Mouse (Mus musculus): ENCODE measurements around the gene Gna14. TPM values are rescaled to one million over a fixed set of nuclear protein-coding genes. Genes with fewer than 3 reads are reported as not detected.

Gene Gna14
- polyA plus RNA-seq, 1 experiment from 2014 or later: 4.8 TPM

DNA sequence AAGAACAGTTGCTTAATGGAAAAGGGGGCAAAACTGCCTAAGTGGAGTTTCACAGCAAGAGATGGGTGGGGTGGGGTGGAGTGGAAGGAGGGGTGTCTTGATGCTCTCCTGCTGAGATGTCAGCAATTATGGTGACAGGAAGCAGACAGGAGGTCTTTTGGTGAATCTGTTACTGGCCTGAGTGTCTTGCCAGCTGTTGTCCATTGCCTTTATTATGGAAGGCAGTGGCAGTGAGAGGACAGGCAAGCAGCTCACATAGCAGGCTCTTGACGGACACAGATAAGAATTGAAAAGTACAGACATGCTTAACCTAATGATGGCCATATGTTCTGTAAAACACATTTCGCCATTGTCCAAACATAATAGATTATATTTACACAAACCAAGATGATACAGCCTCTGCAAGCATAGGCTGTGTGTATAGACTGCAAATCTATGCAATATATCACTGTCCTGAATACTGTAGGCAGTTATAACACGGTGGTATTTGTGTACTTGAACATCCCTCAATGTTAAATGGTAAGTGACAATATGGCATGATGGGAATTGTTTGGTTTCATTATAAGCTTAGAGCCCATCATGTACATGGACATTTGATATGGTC, 92.8 kb downstream of the Gna14 start:
- no peaks in the 10 kb centered on the region for H3K36me3 ChIP-seq (ENCODE audit: control insufficient read depth, insufficient read depth)
- H3K4me1 ChIP-seq (replicated peaks; ENCODE audit: control insufficient read depth, insufficient read depth, low read length): no peaks in the 10 kb centered on the region
- no peaks in the 10 kb centered on the region for H3K27me3 ChIP-seq (replicated peaks; ENCODE audit: control insufficient read depth, insufficient read depth, low read length)
- no peaks in the 10 kb centered on the region for H3K9me3 ChIP-seq (ENCODE audit: control insufficient read depth)
- H3K4me3 ChIP-seq (ENCODE audit: low read depth, low read length): no peak overlapping the region
- H3K27ac ChIP-seq (ENCODE audit: low read depth, low read length): no peak overlapping the region
- ATAC-seq: no peak
- H3K4me2 ChIP-seq (replicated peaks; ENCODE audit: low read depth): no peak overlapping the region
- no peak for TF ChIP-seq CTCF (IDR thresholded peaks at IDR 0.05; ENCODE audit: low read depth)
- H3K9ac ChIP-seq (ENCODE audit: low read depth, low read length): no peak overlapping the region
- 52% methylated on average over 3 of the region's 3 CpGs for WGBS

DNA sequence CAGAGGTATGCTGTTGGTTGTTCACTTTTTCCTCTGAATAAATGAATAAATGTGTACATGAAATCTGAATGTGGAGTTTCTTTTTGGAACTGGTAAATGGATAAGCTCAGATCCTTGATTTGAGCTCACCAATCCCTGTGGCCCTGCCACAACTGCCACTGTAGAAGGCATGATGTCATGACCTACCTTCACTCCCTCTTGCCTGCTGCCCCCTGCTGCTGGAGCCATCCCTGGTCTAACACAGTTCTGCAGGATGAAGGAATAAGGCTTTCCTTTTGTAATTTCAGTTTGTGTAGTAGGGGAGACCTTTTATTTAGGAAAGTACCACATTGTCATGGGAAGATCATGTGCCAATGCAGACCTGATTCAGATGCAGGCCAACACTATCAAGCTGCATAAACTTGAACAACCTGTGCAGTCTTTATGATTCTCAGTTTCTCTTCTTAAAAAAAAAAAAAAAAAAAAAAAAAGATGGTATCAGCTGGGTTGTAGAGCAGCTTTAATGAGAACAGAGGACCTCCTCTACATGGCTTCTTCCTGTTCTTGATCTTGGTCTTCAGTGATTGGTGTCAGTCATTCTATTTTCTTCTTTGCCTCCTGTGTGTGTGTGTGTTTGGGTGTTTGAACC, 93.8 kb downstream of the Gna14 start:
- ATAC-seq: no peak
- TF ChIP-seq CTCF (IDR thresholded peaks at IDR 0.05; ENCODE audit: low read depth): peak; percentile 71

DNA sequence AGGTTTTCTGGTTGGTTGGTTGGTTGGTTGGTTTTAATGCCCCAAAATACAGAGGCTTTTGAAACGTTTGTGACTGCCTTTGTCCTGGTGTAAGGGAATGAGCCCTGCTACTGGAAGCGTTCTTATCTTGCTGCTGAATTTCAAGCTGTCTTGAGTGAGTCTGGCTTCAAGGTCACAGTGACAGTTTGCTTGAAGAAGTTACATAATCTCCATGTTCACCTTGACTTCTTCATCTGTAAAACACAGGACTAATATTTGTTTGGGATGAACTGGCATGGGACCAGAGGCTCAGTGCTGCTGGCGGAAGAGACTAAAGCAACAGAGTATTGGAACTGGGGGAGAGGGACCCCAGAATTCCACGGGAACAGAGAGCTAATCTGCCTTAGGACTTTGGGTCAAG, 94.4 kb downstream of the Gna14 start:
- 75% methylated on average over 4 of the region's 4 CpGs for WGBS
- Histone ChIP-seq H3K4me2 (replicated peaks; ENCODE audit: low read depth) (no peak overlapping the region), H3K9me3 (ENCODE audit: control insufficient read depth) (no peaks in the 10 kb centered on the region), H3K9ac (ENCODE audit: low read depth, low read length) (no peak overlapping the region), H3K27me3 (replicated peaks; ENCODE audit: control insufficient read depth, insufficient read depth, low read length) (no peaks in the 10 kb centered on the region), H3K4me1 (replicated peaks; ENCODE audit: control insufficient read depth, insufficient read depth, low read length) (no peaks in the 10 kb centered on the region), H3K36me3 (ENCODE audit: control insufficient read depth, insufficient read depth) (no peaks in the 10 kb centered on the region), H3K4me3 (ENCODE audit: low read depth, low read length) (no peak overlapping the region), H3K27ac (ENCODE audit: low read depth, low read length) (no peak overlapping the region)
- no peak for ATAC-seq
- TF ChIP-seq CTCF (IDR thresholded peaks at IDR 0.05; ENCODE audit: low read depth): no peak

More for the DNA sequence above, 93.8 kb downstream of the Gna14 start:
- Histone ChIP-seq H3K9ac (ENCODE audit: low read depth, low read length) (no peak overlapping the region), H3K9me3 (ENCODE audit: control insufficient read depth) (no peaks in the 10 kb centered on the region), H3K27me3 (replicated peaks; ENCODE audit: control insufficient read depth, insufficient read depth, low read length) (no peaks in the 10 kb centered on the region), H3K27ac (ENCODE audit: low read depth, low read length) (no peak overlapping the region), H3K36me3 (ENCODE audit: control insufficient read depth, insufficient read depth) (no peaks in the 10 kb centered on the region), H3K4me2 (replicated peaks; ENCODE audit: low read depth) (no peak overlapping the region), H3K4me1 (replicated peaks; ENCODE audit: control insufficient read depth, insufficient read depth, low read length) (no peaks in the 10 kb centered on the region), H3K4me3 (ENCODE audit: low read depth, low read length) (no peak overlapping the region)

DNA sequence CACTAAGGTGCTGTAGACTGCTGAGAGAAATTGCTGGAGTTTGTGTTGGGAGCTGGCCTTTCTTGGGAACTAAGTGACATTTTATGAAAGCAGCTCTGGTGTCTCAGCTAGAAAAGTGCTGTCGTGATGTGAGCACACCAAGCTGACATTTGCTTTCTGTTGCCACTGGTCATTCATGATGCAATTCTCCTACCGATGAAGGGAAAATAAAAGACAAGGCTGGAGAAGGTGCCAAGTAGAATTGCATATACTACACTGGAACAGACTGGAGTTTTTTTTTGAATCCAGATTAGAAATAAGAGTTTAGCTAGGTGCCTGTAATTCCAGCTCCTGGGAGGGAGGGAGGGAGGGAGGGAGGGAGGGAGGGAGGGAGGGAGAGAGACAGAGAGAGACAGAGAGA, 98.7 kb downstream of the Gna14 start:
- Histone ChIP-seq H3K27ac (ENCODE audit: low read depth, low read length) (no peak overlapping the region), H3K4me2 (replicated peaks; ENCODE audit: low read depth) (no peak overlapping the region), H3K27me3 (replicated peaks; ENCODE audit: control insufficient read depth, insufficient read depth, low read length) (no peaks in the 10 kb centered on the region), H3K4me3 (ENCODE audit: low read depth, low read length) (no peak overlapping the region), H3K36me3 (ENCODE audit: control insufficient read depth, insufficient read depth) (no peaks in the 10 kb centered on the region), H3K4me1 (replicated peaks; ENCODE audit: control insufficient read depth, insufficient read depth, low read length) (no peaks in the 10 kb centered on the region), H3K9ac (ENCODE audit: low read depth, low read length) (no peak overlapping the region), H3K9me3 (ENCODE audit: control insufficient read depth) (no peaks in the 10 kb centered on the region)
- 84% methylated on average over 2 of the region's 2 CpGs for WGBS
- ATAC-seq: no peak
- TF ChIP-seq CTCF (IDR thresholded peaks at IDR 0.05; ENCODE audit: low read depth): no peak

DNA sequence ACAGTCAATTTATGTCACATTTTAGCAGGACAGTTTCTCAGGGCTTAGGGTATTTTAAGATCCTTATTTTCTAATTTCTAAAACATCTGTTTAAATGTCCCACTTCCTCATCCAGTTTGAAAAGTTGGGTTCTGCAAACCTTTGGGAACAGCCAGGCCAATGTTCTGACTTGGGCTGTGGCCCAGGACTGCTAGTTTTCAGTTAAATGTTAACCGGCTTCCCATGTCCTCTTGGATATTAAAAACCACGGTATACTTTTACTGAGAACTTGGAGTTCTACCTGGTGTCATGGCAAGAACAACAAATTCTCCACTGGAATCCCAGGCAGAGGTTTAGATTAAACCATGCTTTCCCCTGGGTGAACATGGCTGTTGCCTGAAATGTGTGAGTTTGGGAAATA, 102.9 kb downstream of the Gna14 start:
- H3K27ac ChIP-seq (ENCODE audit: low read depth, low read length): no peak overlapping the region
- H3K4me2 ChIP-seq (replicated peaks; ENCODE audit: low read depth): no peak overlapping the region
- no peaks in the 10 kb centered on the region for H3K9me3 ChIP-seq (ENCODE audit: control insufficient read depth)
- no peak overlapping the region for H3K4me3 ChIP-seq (ENCODE audit: low read depth, low read length)
- no peaks in the 10 kb centered on the region for H3K4me1 ChIP-seq (replicated peaks; ENCODE audit: control insufficient read depth, insufficient read depth, low read length)
- H3K27me3 ChIP-seq (replicated peaks; ENCODE audit: control insufficient read depth, insufficient read depth, low read length): no peaks in the 10 kb centered on the region
- H3K36me3 ChIP-seq (ENCODE audit: control insufficient read depth, insufficient read depth): no peaks in the 10 kb centered on the region
- H3K9ac ChIP-seq (ENCODE audit: low read depth, low read length): no peak overlapping the region
- WGBS: 77% methylated on average over 2 of the region's 2 CpGs
- TF ChIP-seq CTCF (IDR thresholded peaks at IDR 0.05; ENCODE audit: low read depth): no peak
- no peak for ATAC-seq

DNA sequence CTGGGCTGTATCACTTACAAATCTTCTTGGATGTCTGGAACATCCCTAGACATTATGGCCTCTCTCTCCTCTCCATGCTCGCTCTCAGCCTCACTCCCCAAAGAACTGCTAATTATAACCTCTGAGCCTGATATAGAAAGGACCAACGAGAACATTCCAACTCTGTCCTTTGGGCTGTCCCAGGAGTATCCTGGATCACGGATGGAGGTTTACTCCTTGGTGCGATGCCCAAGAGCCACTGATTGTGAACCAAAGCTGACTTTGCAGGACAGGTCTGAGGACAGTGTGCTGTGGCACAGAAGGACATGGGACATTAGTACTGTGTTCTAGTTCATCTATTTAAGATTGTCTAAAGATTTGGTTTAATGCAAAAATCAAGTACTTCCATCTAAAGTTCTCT, 108.1 kb downstream of the Gna14 start:
- no peak overlapping the region for H3K4me3 ChIP-seq (ENCODE audit: low read depth, low read length)
- no peak for ATAC-seq
- no peaks in the 10 kb centered on the region for H3K4me1 ChIP-seq (replicated peaks; ENCODE audit: control insufficient read depth, insufficient read depth, low read length)
- no peaks in the 10 kb centered on the region for H3K9me3 ChIP-seq (ENCODE audit: control insufficient read depth)
- no peaks in the 10 kb centered on the region for H3K27me3 ChIP-seq (replicated peaks; ENCODE audit: control insufficient read depth, insufficient read depth, low read length)
- no peak overlapping the region for H3K4me2 ChIP-seq (replicated peaks; ENCODE audit: low read depth)
- H3K9ac ChIP-seq (ENCODE audit: low read depth, low read length): no peak overlapping the region
- H3K27ac ChIP-seq (ENCODE audit: low read depth, low read length): no peak overlapping the region
- H3K36me3 ChIP-seq (ENCODE audit: control insufficient read depth, insufficient read depth): no peaks in the 10 kb centered on the region
- no peak for TF ChIP-seq CTCF (IDR thresholded peaks at IDR 0.05; ENCODE audit: low read depth)
- 83% methylated on average over 4 of the region's 4 CpGs for WGBS

All from intestine, postnatal 0 days (tissue).